Mouse (Mus musculus): ENCODE measurements around the gene Lrrc8c. TPM values are rescaled to one million over a fixed set of nuclear protein-coding genes. Genes with fewer than 3 reads are reported as not detected.

Lrrc8c gene
- polyA plus RNA-seq, 1 experiment from 2014 or later, result 17.9 TPM

- 76% methylated on average over 7 of the region's 7 CpGs for WGBS
- no peak overlapping the region for H3K9ac ChIP-seq
- no peaks in the 10 kb centered on the region for H3K9me3 ChIP-seq
These were observed 25.8 kb upstream of the Lrrc8c start for GRCm38 (mm10) chr5:105493377-105493776.

GRCm38 (mm10) chr5:105494246-105494917 lies 24.8 kb upstream of the Lrrc8c start:
- no peaks in the 10 kb centered on the region for H3K9me3 ChIP-seq
- H3K27me3 ChIP-seq, result no peaks in the 10 kb centered on the region
- no peak for ATAC-seq (ENCODE audit: insufficient number of reproducible peaks, low FRiP score, low TSS enrichment, low read depth)
- H3K9ac ChIP-seq, result no peak overlapping the region
- no peak overlapping the region for H3K27ac ChIP-seq
- peak overlapping the region; percentile 45; the same call in 1 of the 2 replicates for H3K4me2 ChIP-seq
- no peaks in the 10 kb centered on the region for H3K36me3 ChIP-seq
- 45% methylated on average over 10 of the region's 10 CpGs for WGBS
- no peak overlapping the region for H3K4me3 ChIP-seq
- peaks cover 39% of the 10 kb centered on the region for H3K4me1 ChIP-seq

More at GRCm38 (mm10) chr5:105493377-105493776, 25.8 kb upstream of the Lrrc8c start:
- H3K27me3 ChIP-seq, result no peaks in the 10 kb centered on the region
- H3K4me3 ChIP-seq, result no peak overlapping the region
- no peak overlapping the region for H3K27ac ChIP-seq
- ATAC-seq (ENCODE audit: insufficient number of reproducible peaks, low FRiP score, low TSS enrichment, low read depth), result no peak
- H3K36me3 ChIP-seq, result no peaks in the 10 kb centered on the region
- peaks cover 34% of the 10 kb centered on the region for H3K4me1 ChIP-seq
- H3K4me2 ChIP-seq, result no peak overlapping the region

GRCm38 (mm10) chr5:105494918-105495901 lies 24.0 kb upstream of the Lrrc8c start:
- H3K36me3 ChIP-seq, result no peaks in the 10 kb centered on the region
- peak overlapping the region; percentile 21 for H3K4me3 ChIP-seq
- H3K9ac ChIP-seq, result no peak overlapping the region
- peaks cover 40% of the 10 kb centered on the region for H3K4me1 ChIP-seq
- no peak for ATAC-seq (ENCODE audit: insufficient number of reproducible peaks, low FRiP score, low TSS enrichment, low read depth)
- no peak overlapping the region for H3K27ac ChIP-seq
- H3K4me2 ChIP-seq, result peak overlapping the region; percentile 45
- 8% methylated on average over 22 of the region's 24 CpGs for WGBS
- no peaks in the 10 kb centered on the region for H3K27me3 ChIP-seq
- no peaks in the 10 kb centered on the region for H3K9me3 ChIP-seq

GRCm38 (mm10) chr5:105496133-105496532 lies 23.1 kb upstream of the Lrrc8c start:
- WGBS, result 90% methylated on average over 4 of the region's 4 CpGs
- Histone ChIP-seq H3K36me3 (no peaks in the 10 kb centered on the region), H3K4me1 (peaks cover 45% of the 10 kb centered on the region), H3K9me3 (no peaks in the 10 kb centered on the region), H3K4me3 (no peak overlapping the region), H3K4me2 (no peak overlapping the region), H3K27me3 (no peaks in the 10 kb centered on the region), H3K27ac (no peak overlapping the region), H3K9ac (no peak overlapping the region)
- no peak for ATAC-seq (ENCODE audit: insufficient number of reproducible peaks, low FRiP score, low TSS enrichment, low read depth)

- H3K9me3 ChIP-seq, result no peaks in the 10 kb centered on the region
- 81% methylated on average over 7 of the region's 7 CpGs for WGBS
These were observed 22.6 kb upstream of the Lrrc8c start for GRCm38 (mm10) chr5:105496586-105496985.

GRCm38 (mm10) chr5:105498429-105499000 lies 20.7 kb upstream of the Lrrc8c start:
- H3K9me3 ChIP-seq, result no peaks in the 10 kb centered on the region
- H3K4me3 ChIP-seq, result no peak overlapping the region
- H3K27me3 ChIP-seq, result no peaks in the 10 kb centered on the region
- H3K36me3 ChIP-seq, result no peaks in the 10 kb centered on the region
- peak overlapping the region; percentile 22; the same call in 1 of the 2 replicates for H3K27ac ChIP-seq
- H3K4me1 ChIP-seq, result peaks cover 28% of the 10 kb centered on the region
- no peak overlapping the region for H3K9ac ChIP-seq
- H3K4me2 ChIP-seq, result no peak overlapping the region
- no peak for ATAC-seq (ENCODE audit: insufficient number of reproducible peaks, low FRiP score, low TSS enrichment, low read depth)
- WGBS, result 37% methylated on average over 4 of the region's 4 CpGs

More at GRCm38 (mm10) chr5:105496586-105496985, 22.6 kb upstream of the Lrrc8c start:
- H3K4me3 ChIP-seq, result no peak overlapping the region
- H3K27me3 ChIP-seq, result no peaks in the 10 kb centered on the region
- no peaks in the 10 kb centered on the region for H3K36me3 ChIP-seq
- no peak overlapping the region for H3K9ac ChIP-seq
- no peak for ATAC-seq (ENCODE audit: insufficient number of reproducible peaks, low FRiP score, low TSS enrichment, low read depth)
- H3K4me1 ChIP-seq, result peaks cover 45% of the 10 kb centered on the region
- H3K27ac ChIP-seq, result no peak overlapping the region
- H3K4me2 ChIP-seq, result no peak overlapping the region

- Histone ChIP-seq H3K9ac (no peak overlapping the region), H3K4me3 (no peak overlapping the region), H3K36me3 (no peaks in the 10 kb centered on the region), H3K4me1 (peaks cover 24% of the 10 kb centered on the region), H3K27me3 (no peaks in the 10 kb centered on the region), H3K27ac (no peak overlapping the region), H3K9me3 (no peaks in the 10 kb centered on the region), H3K4me2 (no peak overlapping the region)
- ATAC-seq (ENCODE audit: insufficient number of reproducible peaks, low FRiP score, low TSS enrichment, low read depth), result no peak
- WGBS, result 63% methylated on average over 1 of the region's 1 CpGs
These were observed 19.8 kb upstream of the Lrrc8c start for GRCm38 (mm10) chr5:105499396-105499795.

GRCm38 (mm10) chr5:105500132-105501121 lies 18.8 kb upstream of the Lrrc8c start:
- WGBS, result 48% methylated on average over 12 of the region's 12 CpGs
- Histone ChIP-seq H3K9me3 (no peaks in the 10 kb centered on the region), H3K27me3 (no peaks in the 10 kb centered on the region), H3K9ac (no peak overlapping the region), H3K4me3 (no peak overlapping the region), H3K4me1 (peaks cover 17% of the 10 kb centered on the region; the same call in 1 of the 2 replicates), H3K36me3 (no peaks in the 10 kb centered on the region), H3K27ac (no peak overlapping the region), H3K4me2 (no peak overlapping the region)
- ATAC-seq (ENCODE audit: insufficient number of reproducible peaks, low FRiP score, low TSS enrichment, low read depth), result no peak

- 81% methylated on average over 3 of the region's 3 CpGs for WGBS
- Histone ChIP-seq H3K27ac (no peak overlapping the region), H3K9me3 (no peaks in the 10 kb centered on the region), H3K4me1 (peaks cover 11% of the 10 kb centered on the region; the same call in 1 of the 2 replicates), H3K36me3 (no peaks in the 10 kb centered on the region), H3K9ac (no peak overlapping the region), H3K27me3 (no peaks in the 10 kb centered on the region), H3K4me2 (no peak overlapping the region), H3K4me3 (no peak overlapping the region)
- ATAC-seq (ENCODE audit: insufficient number of reproducible peaks, low FRiP score, low TSS enrichment, low read depth), result no peak
These were observed 18.1 kb upstream of the Lrrc8c start for GRCm38 (mm10) chr5:105501136-105501535.

- Histone ChIP-seq H3K4me1 (no peaks in the 10 kb centered on the region), H3K27ac (no peak overlapping the region), H3K36me3 (no peaks in the 10 kb centered on the region), H3K4me2 (no peak overlapping the region), H3K9me3 (no peaks in the 10 kb centered on the region), H3K27me3 (no peaks in the 10 kb centered on the region), H3K4me3 (no peak overlapping the region), H3K9ac (no peak overlapping the region)
- no peak for ATAC-seq (ENCODE audit: insufficient number of reproducible peaks, low FRiP score, low TSS enrichment, low read depth)
- WGBS, result 93% methylated on average over 6 of the region's 6 CpGs
These were observed 10.4 kb upstream of the Lrrc8c start for GRCm38 (mm10) chr5:105508813-105509212.

GRCm38 (mm10) chr5:105512297-105512696 lies 6.9 kb upstream of the Lrrc8c start:
- H3K27me3 ChIP-seq, result no peaks in the 10 kb centered on the region
- 51% methylated on average over 4 of the region's 4 CpGs for WGBS
- H3K4me3 ChIP-seq, result no peak overlapping the region
- no peaks in the 10 kb centered on the region for H3K4me1 ChIP-seq
- no peak overlapping the region for H3K27ac ChIP-seq
- ATAC-seq (ENCODE audit: insufficient number of reproducible peaks, low FRiP score, low TSS enrichment, low read depth), result no peak
- H3K4me2 ChIP-seq, result no peak overlapping the region
- H3K36me3 ChIP-seq, result no peaks in the 10 kb centered on the region
- H3K9me3 ChIP-seq, result no peaks in the 10 kb centered on the region
- no peak overlapping the region for H3K9ac ChIP-seq

Measured in limb, embryonic 15.5 days (tissue).